Mouse (Mus musculus): Measurements from ENCODE around the gene Cntn1. TPM values are rescaled to one million over a fixed set of nuclear protein-coding genes. Genes with fewer than 3 reads are reported as not detected.

The Cntn1 gene
- polyA plus RNA-seq, 1 experiment, result 154 TPM

GRCm38 (mm10) chr15:92364592-92364991 lies 313.6 kb downstream of the Cntn1 start:
- Histone ChIP-seq H3K4me1 (ENCODE audit: control insufficient read depth, insufficient read depth, low read length) (no peaks in the 10 kb centered on the region), H3K27ac (ENCODE audit: insufficient read depth, low read length) (no peak overlapping the region), H3K27me3 (ENCODE audit: control insufficient read depth, insufficient read depth, low read length) (no peaks in the 10 kb centered on the region), H3K4me3 (replicated peaks; ENCODE audit: insufficient read depth, low read depth, low read length) (no peak overlapping the region)
- no peak for DNase-seq
- TF ChIP-seq POLR2A (IDR thresholded peaks at IDR 0.05; ENCODE audit: borderline replicate concordance, insufficient read depth, low read length), result no peak
- TF ChIP-seq CTCF (IDR thresholded peaks at IDR 0.05; ENCODE audit: borderline replicate concordance, insufficient read depth, low read depth, low read length), result no peak

Other genes starting within 250 kb of the Cntn1 start
- not detected in 2 replicates for gene Smgc, start 212.9 kb upstream of the Cntn1 start, polyA plus RNA-seq (2012; rRNA removed)